Mouse (Mus musculus): ENCODE measurements at regions not wholly inside any gene's neighbourhood (a gene's known extent, or its start where the extent isn't known, plus 50 kb on each side); places are given as distances from the start of the nearest gene placed in this dataset.

- DNase-seq (ENCODE audit: low spot score in 2 of 2) = no peak
Observed at GRCm38 (mm10) chr1:73130215-73130861, 114.6 kb upstream of the Tnp1 start.

GRCm38 (mm10) chr1:73123012-73123411, 107.3 kb upstream of the Tnp1 start:
- no peak for DNase-seq (ENCODE audit: low spot score in 2 of 2)

GRCm38 (mm10) chr1:73118661-73119060, 103.0 kb upstream of the Tnp1 start:
- peak; percentile 33 to 46 for DNase-seq (ENCODE audit: low spot score in 2 of 2)

- no peak for DNase-seq (ENCODE audit: low spot score in 2 of 2)
Observed at GRCm38 (mm10) chr1:73116526-73116925, 100.8 kb upstream of the Tnp1 start.

GRCm38 (mm10) chr1:73115854-73116253, 100.1 kb upstream of the Tnp1 start:
- DNase-seq (ENCODE audit: low spot score in 2 of 2) = no peak

GRCm38 (mm10) chr1:73113137-73113536, 97.4 kb upstream of the Tnp1 start:
- peak; percentile 62 to 68 for DNase-seq (ENCODE audit: low spot score in 2 of 2)

- peak in 1 of 2 experiments; percentile 21 for DNase-seq (ENCODE audit: low spot score in 2 of 2)
Observed at GRCm38 (mm10) chr1:73112711-73113110, 97.0 kb upstream of the Tnp1 start.

GRCm38 (mm10) chr1:73111911-73112310, 96.2 kb upstream of the Tnp1 start:
- peak; percentile 49 to 54 for DNase-seq (ENCODE audit: low spot score in 2 of 2)

GRCm38 (mm10) chr1:73105856-73106463, 90.3 kb upstream of the Tnp1 start:
- peak; percentile 62 to 70 for DNase-seq (ENCODE audit: low spot score in 2 of 2)

GRCm38 (mm10) chr1:73097645-73098440, 82.1 kb upstream of the Tnp1 start:
- no peak for DNase-seq (ENCODE audit: low spot score in 2 of 2)

GRCm38 (mm10) chr1:73089636-73090035, 73.9 kb upstream of the Tnp1 start:
- DNase-seq (ENCODE audit: low spot score in 2 of 2) = no peak

- DNase-seq (ENCODE audit: low spot score in 2 of 2) = no peak
Observed at GRCm38 (mm10) chr1:73088494-73088893, 72.8 kb upstream of the Tnp1 start.

- no peak for DNase-seq (ENCODE audit: low spot score in 2 of 2)
Observed at GRCm38 (mm10) chr1:73084946-73085345, 69.2 kb upstream of the Tnp1 start.

- no peak for DNase-seq (ENCODE audit: low spot score in 2 of 2)
Observed at GRCm38 (mm10) chr1:73083396-73083795, 67.7 kb upstream of the Tnp1 start.

GRCm38 (mm10) chr1:73079518-73079917, 63.8 kb upstream of the Tnp1 start:
- DNase-seq (ENCODE audit: low spot score in 2 of 2) = no peak

GRCm38 (mm10) chr1:73077156-73077555, 61.4 kb upstream of the Tnp1 start:
- no peak for DNase-seq (ENCODE audit: low spot score in 2 of 2)

GRCm38 (mm10) chr1:73075699-73076373, 60.1 kb upstream of the Tnp1 start:
- DNase-seq (ENCODE audit: low spot score in 2 of 2) = no peak

- no peak for DNase-seq (ENCODE audit: low spot score in 2 of 2)
Observed at GRCm38 (mm10) chr1:73075159-73075558, 59.5 kb upstream of the Tnp1 start.

- no peak for DNase-seq (ENCODE audit: low spot score in 2 of 2)
Observed at GRCm38 (mm10) chr1:73074525-73074924, 58.8 kb upstream of the Tnp1 start.

GRCm38 (mm10) chr1:73072237-73072904, 56.7 kb upstream of the Tnp1 start:
- DNase-seq (ENCODE audit: low spot score in 2 of 2) = no peak

- no peak for DNase-seq (ENCODE audit: low spot score in 2 of 2)
Observed at GRCm38 (mm10) chr1:73070126-73070525, 54.4 kb upstream of the Tnp1 start.

All from gastrocnemius, adult 8-10 months (tissue).